Comparison of ENCODE assay signal across 13 mouse cellular contexts in the genomic region with DNA sequence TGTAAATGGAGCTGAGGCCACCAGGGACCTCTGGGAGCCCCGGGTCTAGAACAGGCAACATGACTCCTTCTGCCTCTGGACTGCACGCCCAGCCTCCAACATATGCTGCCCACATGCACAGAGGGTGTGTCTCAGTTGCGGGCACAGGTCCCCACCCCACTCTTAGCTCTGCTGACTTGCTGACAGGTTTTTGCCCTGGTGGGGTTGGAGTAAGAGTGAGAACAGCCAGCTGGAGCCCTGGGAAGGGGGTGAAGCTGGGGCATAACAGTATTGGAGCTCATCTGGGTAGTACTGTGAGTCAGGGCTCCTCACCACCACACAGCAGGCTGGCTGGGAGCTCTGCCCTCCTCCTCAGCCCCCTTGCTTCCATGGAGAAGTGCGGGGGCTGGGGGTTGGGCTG.
A peak's percentile ranks its signal among the peaks of the same experiment; 100 is the strongest.
DNase-seq lines count a peak whose midpoint lies in the region; ATAC-seq and TF ChIP-seq lines count a peak whose summit lies in the region.
"Had no signal": no experiment of that assay in that cellular context is flagged by ENCODE, and none has a peak within 500 bp of the region (broad histone marks: within the 10 kb centered on the region; RNA-seq: fewer than 3 reads in every experiment).

No protein-coding gene starts in this region.

- no peak overlapping the region for H3K4me3 ChIP-seq in heart, embryonic 16.5 days (ENCODE audit: low read length)
- no peak overlapping the region for H3K4me3 ChIP-seq in liver, postnatal 0 days (ENCODE audit: low read depth, low read length)
- H3K4me3 ChIP-seq: erythroblast, embryonic 14.5 days; kidney, embryonic 15.5 days had no signal

- no peak for TF ChIP-seq EP300 in liver, postnatal 0 days (IDR thresholded peaks at IDR 0.05; ENCODE audit: low read depth)

- WGBS in heart, embryonic 16.5 days = 75% methylated on average over 4 of the region's 4 CpGs
- 68% methylated on average over 4 of the region's 4 CpGs for WGBS in liver, postnatal 0 days (ENCODE audit: insufficient replicate concordance)

- H3K4me2 ChIP-seq in heart, embryonic 16.5 days (ENCODE audit: low read depth, low read length) = no peak overlapping the region
- no peak overlapping the region for H3K4me2 ChIP-seq in liver, postnatal 0 days (ENCODE audit: low read depth, low read length)
- H3K4me2 ChIP-seq: kidney, embryonic 15.5 days had no signal

- no peaks in the 10 kb centered on the region for H3K36me3 ChIP-seq in heart, embryonic 16.5 days (ENCODE audit: control insufficient read depth, insufficient read depth)
- H3K36me3 ChIP-seq in liver, postnatal 0 days (replicated peaks; ENCODE audit: insufficient read depth, low read length) = no peaks in the 10 kb centered on the region
- H3K36me3 ChIP-seq: kidney, embryonic 15.5 days had no signal

- no peak for DNase-seq in heart, postnatal 4 days
- DNase-seq in B cell, adult 2 months = peak; percentile 35 to 41
- DNase-seq in liver, postnatal 0 days = peak; percentile 45
- no peak for DNase-seq in frontal cortex, adult 2 months (ENCODE audit: extremely low spot score in 1 of 2, low spot score in 1 of 2)
- no peak for DNase-seq in kidney, adult 11 months
- no peak for DNase-seq in cerebellum, postnatal 36 days
- DNase-seq: cerebellum, adult 9-11 months; heart, postnatal 36 days; lung, postnatal 14 days had no signal

- H3K9me3 ChIP-seq in heart, embryonic 16.5 days (replicated peaks; ENCODE audit: control insufficient read depth, low read length) = no peaks in the 10 kb centered on the region
- no peaks in the 10 kb centered on the region for H3K9me3 ChIP-seq in liver, postnatal 0 days (ENCODE audit: low read length)
- H3K9me3 ChIP-seq: kidney, embryonic 15.5 days had no signal

- H3K27me3 ChIP-seq in heart, embryonic 16.5 days (ENCODE audit: control insufficient read depth, insufficient read depth, low read length) = no peaks in the 10 kb centered on the region
- H3K27me3 ChIP-seq in liver, postnatal 0 days (ENCODE audit: insufficient read depth, low read length) = no peaks in the 10 kb centered on the region
- H3K27me3 ChIP-seq: kidney, embryonic 15.5 days had no signal

- no peak for TF ChIP-seq CTCF in liver, postnatal 0 days (IDR thresholded peaks at IDR 0.05; ENCODE audit: low read depth)

- H3K4me1 ChIP-seq in heart, embryonic 16.5 days (ENCODE audit: control insufficient read depth, insufficient read depth, low read length) = 0 out of 2 replicates have a peak, but pooled peaks cover 3% of the 10 kb centered on the region
- H3K4me1 ChIP-seq in liver, postnatal 0 days (ENCODE audit: insufficient read depth) = peaks cover 2% of the 10 kb centered on the region; the same call in 1 of the 2 replicates

- no peak overlapping the region for H3K9ac ChIP-seq in heart, embryonic 16.5 days (ENCODE audit: low read length)
- no peak overlapping the region for H3K9ac ChIP-seq in liver, postnatal 0 days (replicated peaks)
- H3K9ac ChIP-seq: kidney, embryonic 15.5 days had no signal

- ATAC-seq in heart, embryonic 16.5 days (replicated peaks; ENCODE audit: extremely low read depth, insufficient read depth, low FRiP score) = peak; percentile 34
- peak; percentile 51; the same call in 1 of the 2 replicates for ATAC-seq in common myeloid progenitor, adult 5-6 weeks (replicated peaks; ENCODE audit: low read depth, poor library complexity, severe bottlenecking)
- peak; percentile 41; the same call in 1 of the 2 replicates for ATAC-seq in liver, postnatal 0 days

- no peak overlapping the region for H3K27ac ChIP-seq in heart, embryonic 16.5 days (ENCODE audit: low read length)
- peak overlapping the region; percentile 75 for H3K27ac ChIP-seq in liver, postnatal 0 days (ENCODE audit: low read depth)
- H3K27ac ChIP-seq: kidney, embryonic 15.5 days had no signal

Comparison
In these comparisons a context has a peak if more than half of its experiments do, and no peak if none do; other contexts are left out.
1. DNase-seq: peak in B cell, adult 2 months (2 of 2) and liver, postnatal 0 days (single experiment); none in heart, postnatal 4 days (single experiment), frontal cortex, adult 2 months (0 of 2), kidney, adult 11 months (single experiment) and cerebellum, postnatal 36 days (0 of 2).
2. Peak in every context shown above with its lines, with median percentiles within 50 percentile points of each other: ATAC-seq.